ENCODE assay signal across 9 mouse cellular contexts in the genomic region with DNA sequence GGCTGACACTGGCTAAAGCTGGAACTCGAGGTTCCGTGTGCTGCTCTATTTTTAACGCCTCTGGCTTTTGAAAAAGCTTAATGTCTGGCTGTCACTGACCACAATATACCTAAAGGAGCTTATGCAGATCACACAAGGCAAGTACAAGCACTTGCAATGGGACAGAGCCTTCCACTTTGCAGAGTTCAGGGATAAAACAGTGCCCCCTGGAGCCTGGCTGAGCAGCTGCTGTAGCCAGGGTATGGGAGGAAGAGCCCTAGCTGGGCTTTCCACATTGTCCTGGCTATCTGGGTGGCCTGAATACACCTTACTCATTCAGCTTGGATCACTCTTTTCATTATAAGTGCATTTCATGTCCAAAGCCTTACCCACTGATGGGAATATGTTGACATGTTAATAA. TPM values are rescaled to one million over a fixed set of nuclear protein-coding genes. Genes with fewer than 3 reads are reported as not detected.
DNase-seq lines count a peak whose midpoint lies in the region; ATAC-seq lines count a peak whose summit lies in the region.
"Had no signal": no experiment of that assay in that cellular context is flagged by ENCODE, and none has a peak within 500 bp of the region (broad histone marks: within the 10 kb centered on the region; RNA-seq: fewer than 3 reads in every experiment).

No protein-coding gene starts in this region.

- 74% methylated on average over 3 of the region's 3 CpGs for WGBS in forebrain, embryonic 14.5 days
- WGBS in forebrain, embryonic 15.5 days, result 69% methylated on average over 3 of the region's 3 CpGs
- WGBS in midbrain, embryonic 14.5 days, result 43% methylated on average over 3 of the region's 3 CpGs
- 54% methylated on average over 3 of the region's 3 CpGs for WGBS in midbrain, embryonic 15.5 days
- WGBS in embryonic facial prominence, embryonic 10.5 days, result 90% methylated on average over 3 of the region's 3 CpGs

- no peak for ATAC-seq in forebrain, embryonic 14.5 days
- no peak for ATAC-seq in forebrain, embryonic 15.5 days (replicated peaks)
- ATAC-seq in midbrain, embryonic 14.5 days (ENCODE audit: low FRiP score, low TSS enrichment), result no peak
- no peak for ATAC-seq in midbrain, embryonic 15.5 days (replicated peaks)

- no peak overlapping the region for H3K4me2 ChIP-seq in forebrain, embryonic 14.5 days (ENCODE audit: low read length)
- H3K4me2 ChIP-seq in forebrain, embryonic 15.5 days (replicated peaks), result no peak overlapping the region
- H3K4me2 ChIP-seq in midbrain, embryonic 14.5 days (ENCODE audit: low read length), result no peak overlapping the region
- H3K4me2 ChIP-seq in midbrain, embryonic 15.5 days, result no peak overlapping the region
- H3K4me2 ChIP-seq: embryonic facial prominence, embryonic 15.5 days had no signal

- H3K9me3 ChIP-seq in forebrain, embryonic 14.5 days (replicated peaks; ENCODE audit: control insufficient read depth, low read length), result no peaks in the 10 kb centered on the region
- H3K9me3 ChIP-seq in forebrain, embryonic 15.5 days, result no peaks in the 10 kb centered on the region
- no peaks in the 10 kb centered on the region for H3K9me3 ChIP-seq in midbrain, embryonic 14.5 days (ENCODE audit: control insufficient read depth, low read length)
- no peaks in the 10 kb centered on the region for H3K9me3 ChIP-seq in midbrain, embryonic 15.5 days
- H3K9me3 ChIP-seq in embryonic facial prominence, embryonic 10.5 days, result no peaks in the 10 kb centered on the region
- H3K9me3 ChIP-seq: embryonic facial prominence, embryonic 15.5 days had no signal

- no peak overlapping the region for H3K4me3 ChIP-seq in forebrain, embryonic 14.5 days (ENCODE audit: low read depth, low read length)
- H3K4me3 ChIP-seq in forebrain, embryonic 15.5 days, result no peak overlapping the region
- no peak overlapping the region for H3K4me3 ChIP-seq in midbrain, embryonic 14.5 days (replicated peaks; ENCODE audit: low read depth, low read length)
- H3K4me3 ChIP-seq in midbrain, embryonic 15.5 days, result no peak overlapping the region
- no peak overlapping the region for H3K4me3 ChIP-seq in embryonic facial prominence, embryonic 10.5 days
- H3K4me3 ChIP-seq: embryonic facial prominence, embryonic 15.5 days had no signal

- no peaks in the 10 kb centered on the region for H3K4me1 ChIP-seq in forebrain, embryonic 14.5 days (ENCODE audit: control insufficient read depth, insufficient read depth, low read length)
- H3K4me1 ChIP-seq in forebrain, embryonic 15.5 days, result no peaks in the 10 kb centered on the region
- H3K4me1 ChIP-seq in midbrain, embryonic 14.5 days (ENCODE audit: control insufficient read depth, insufficient read depth, low read length), result no peaks in the 10 kb centered on the region
- no peaks in the 10 kb centered on the region for H3K4me1 ChIP-seq in midbrain, embryonic 15.5 days
- no peaks in the 10 kb centered on the region for H3K4me1 ChIP-seq in embryonic facial prominence, embryonic 10.5 days
- H3K4me1 ChIP-seq: embryonic facial prominence, embryonic 15.5 days had no signal

- no peak overlapping the region for H3K27ac ChIP-seq in forebrain, embryonic 14.5 days (ENCODE audit: low read depth, low read length)
- no peak overlapping the region for H3K27ac ChIP-seq in forebrain, embryonic 15.5 days (replicated peaks)
- no peak overlapping the region for H3K27ac ChIP-seq in midbrain, embryonic 14.5 days (replicated peaks; ENCODE audit: low read depth, low read length)
- H3K27ac ChIP-seq in midbrain, embryonic 15.5 days, result no peak overlapping the region
- H3K27ac ChIP-seq in embryonic facial prominence, embryonic 10.5 days (replicated peaks), result no peak overlapping the region
- H3K27ac ChIP-seq: embryonic facial prominence, embryonic 15.5 days had no signal

- no peaks in the 10 kb centered on the region for H3K27me3 ChIP-seq in forebrain, embryonic 14.5 days (replicated peaks; ENCODE audit: control insufficient read depth, insufficient read depth, low read length)
- no peaks in the 10 kb centered on the region for H3K27me3 ChIP-seq in forebrain, embryonic 15.5 days
- no peaks in the 10 kb centered on the region for H3K27me3 ChIP-seq in midbrain, embryonic 14.5 days (ENCODE audit: control insufficient read depth, insufficient read depth, low read length)
- no peaks in the 10 kb centered on the region for H3K27me3 ChIP-seq in midbrain, embryonic 15.5 days (replicated peaks)
- no peaks in the 10 kb centered on the region for H3K27me3 ChIP-seq in embryonic facial prominence, embryonic 10.5 days (replicated peaks; ENCODE audit: low read depth, poor library complexity, severe bottlenecking)
- H3K27me3 ChIP-seq: embryonic facial prominence, embryonic 15.5 days had no signal

- H3K36me3 ChIP-seq in forebrain, embryonic 14.5 days (ENCODE audit: control insufficient read depth, insufficient read depth, low read length), result peaks cover 67% of the 10 kb centered on the region
- H3K36me3 ChIP-seq in forebrain, embryonic 15.5 days, result peaks cover 48% of the 10 kb centered on the region
- H3K36me3 ChIP-seq in midbrain, embryonic 14.5 days (ENCODE audit: control insufficient read depth, insufficient read depth, low read length), result peaks cover 69% of the 10 kb centered on the region
- peaks cover 21% of the 10 kb centered on the region; the same call in 1 of the 2 replicates for H3K36me3 ChIP-seq in midbrain, embryonic 15.5 days (replicated peaks)
- peaks cover 81% of the 10 kb centered on the region for H3K36me3 ChIP-seq in embryonic facial prominence, embryonic 10.5 days (replicated peaks)

- no peak overlapping the region for H3K9ac ChIP-seq in forebrain, embryonic 14.5 days (ENCODE audit: low read length)
- no peak overlapping the region for H3K9ac ChIP-seq in forebrain, embryonic 15.5 days (replicated peaks)
- H3K9ac ChIP-seq in midbrain, embryonic 14.5 days (replicated peaks; ENCODE audit: low read length), result no peak overlapping the region
- no peak overlapping the region for H3K9ac ChIP-seq in midbrain, embryonic 15.5 days
- H3K9ac ChIP-seq: embryonic facial prominence, embryonic 15.5 days had no signal

- DNase-seq in forebrain, embryonic 14.5 days (ENCODE audit: low spot score), result peak; percentile 22
- peak; percentile 53 for DNase-seq in midbrain, embryonic 14.5 days
- DNase-seq in embryonic facial prominence, embryonic 10.5 days (ENCODE audit: low spot score), result peak; percentile 20
- peak; percentile 65 for DNase-seq in retina, postnatal 1 day
- no peak for DNase-seq in kidney, postnatal 14 days
- DNase-seq in cerebellum, postnatal 36 days, result no peak

RNA-seq across cellular contexts. Expression of gene Urb1, which starts 8.3 kb away (rescaled TPM):
- polyA plus RNA-seq in forebrain, embryonic 14.5 days (2014; fragmentation: Nextera tagmentation; extraction: Ambion mirVana), result 7.0 and 9.7 TPM in 2 replicates
- 10.0 and 11.8 TPM in 2 replicates for polyA plus RNA-seq in forebrain, embryonic 15.5 days (2015; fragmentation: Nextera tagmentation; extraction: Ambion mirVana)
- 9.8 and 11.6 TPM in 2 replicates for polyA plus RNA-seq in midbrain, embryonic 14.5 days (2014; fragmentation: Nextera tagmentation; extraction: Ambion mirVana)
- 9.8 and 10.4 TPM in 2 replicates for polyA plus RNA-seq in midbrain, embryonic 15.5 days (2015; fragmentation: Nextera tagmentation; extraction: Ambion mirVana)
- 10.9 and 11.5 TPM in 2 replicates for polyA plus RNA-seq in embryonic facial prominence, embryonic 10.5 days (2016; fragmentation: Nextera tagmentation; extraction: Ambion mirVana)

RNA-seq across cellular contexts. Expression of gene Eva1c, which starts 24.6 kb away (rescaled TPM):
- 6.1 and 6.4 TPM in 2 replicates for polyA plus RNA-seq in forebrain, embryonic 14.5 days (2014; fragmentation: Nextera tagmentation; extraction: Ambion mirVana)
- 6.4 and 6.5 TPM in 2 replicates for polyA plus RNA-seq in forebrain, embryonic 15.5 days (2015; fragmentation: Nextera tagmentation; extraction: Ambion mirVana)
- 1.4 and 2.4 TPM in 2 replicates for polyA plus RNA-seq in midbrain, embryonic 14.5 days (2014; fragmentation: Nextera tagmentation; extraction: Ambion mirVana)
- 2.5 and 5.0 TPM in 2 replicates for polyA plus RNA-seq in midbrain, embryonic 15.5 days (2015; fragmentation: Nextera tagmentation; extraction: Ambion mirVana)
- 0.36 and 0.41 TPM in 2 replicates for polyA plus RNA-seq in embryonic facial prominence, embryonic 10.5 days (2016; fragmentation: Nextera tagmentation; extraction: Ambion mirVana)

Comparison
In these comparisons a context has a peak if more than half of its experiments do, and no peak if none do; other contexts are left out.
1. DNase-seq: peak in forebrain, embryonic 14.5 days (single experiment), midbrain, embryonic 14.5 days (single experiment), embryonic facial prominence, embryonic 10.5 days (single experiment) and retina, postnatal 1 day (single experiment); none in kidney, postnatal 14 days (single experiment) and cerebellum, postnatal 36 days (0 of 2).